Mouse (Mus musculus) cerebellum, adult 2 months (tissue): ENCODE data around the gene Boc.

Experiments
- CTCF ChIP-seq: fragments of 200-500 bp; IDR thresholded peaks from 2 replicates; pipeline ENCODE4 v1.5.1; 2011; ENCODE audit warnings: low read depth, mild to moderate bottlenecking, control low read depth, low read length, moderate library complexity, borderline replicate concordance; ENCODE audit not compliant: insufficient read depth
- POLR2A ChIP-seq: fragments of 200-500 bp; IDR thresholded peaks from 2 replicates; pipeline ENCODE4 v1.6.1; 2011; ENCODE audit warnings: low read length, control low read depth, borderline replicate concordance; ENCODE audit not compliant: insufficient read depth

DNA sequence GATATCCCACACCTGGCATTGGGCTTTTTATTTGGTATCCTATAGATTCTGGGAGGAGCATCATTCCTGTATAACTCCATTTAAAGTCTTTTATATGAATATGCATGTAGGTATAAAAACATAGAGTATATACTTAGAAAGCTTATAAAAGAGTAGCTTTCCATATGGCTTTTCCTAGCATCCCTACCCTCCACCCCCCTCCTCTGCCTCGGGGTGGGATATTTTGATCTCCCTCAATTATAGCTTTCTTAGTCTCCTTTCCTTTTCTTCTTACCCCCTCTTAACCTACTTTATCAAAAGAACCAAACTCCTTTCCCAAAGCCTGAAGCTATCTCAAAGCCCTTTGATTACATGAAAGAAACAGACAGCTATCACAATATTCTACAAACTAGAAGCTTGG, 47.9 kb upstream of the Boc start:
- TF ChIP-seq POLR2A (no peak), CTCF (no peak)
